Mouse (Mus musculus): ENCODE measurements at regions not wholly inside any gene's neighbourhood (a gene's known extent, or its start where the extent isn't known, plus 50 kb on each side); places are given as distances from the start of the nearest gene placed in this dataset.
A peak's percentile ranks its signal among the peaks of the same experiment; 100 is the strongest.

- peak; percentile 67; the same call in 1 of the 2 replicates for ATAC-seq (ENCODE audit: low TSS enrichment)
These were observed 341.0 kb downstream of the Gabrg1 start for GRCm38 (mm10) chr5:70501385-70501784.

- peak; percentile 77 for ATAC-seq (ENCODE audit: low TSS enrichment)
These were observed 366.3 kb downstream of the Gabrg1 start for GRCm38 (mm10) chr5:70476076-70476475.

DNA sequence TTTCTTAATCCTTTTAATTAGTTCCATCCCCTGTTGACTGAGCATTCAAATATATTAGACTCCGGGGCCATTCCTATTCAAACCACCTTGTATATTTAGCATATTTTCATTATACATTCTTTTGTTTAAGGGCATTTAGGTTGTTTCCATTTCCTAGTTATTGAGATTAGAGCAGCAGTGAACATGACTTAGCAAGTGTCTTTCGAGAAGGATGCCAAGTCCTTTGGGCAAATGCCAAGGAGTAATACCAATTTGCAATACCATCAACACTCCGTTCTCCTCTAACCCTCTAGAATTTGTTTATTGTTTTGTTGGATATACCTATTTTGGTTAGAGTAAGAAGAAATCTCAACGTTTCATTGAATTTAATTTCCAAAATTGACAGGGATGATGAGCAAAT is 407.8 kb downstream of the Gabrg1 start:
- ATAC-seq (ENCODE audit: low TSS enrichment): no peak

DNA sequence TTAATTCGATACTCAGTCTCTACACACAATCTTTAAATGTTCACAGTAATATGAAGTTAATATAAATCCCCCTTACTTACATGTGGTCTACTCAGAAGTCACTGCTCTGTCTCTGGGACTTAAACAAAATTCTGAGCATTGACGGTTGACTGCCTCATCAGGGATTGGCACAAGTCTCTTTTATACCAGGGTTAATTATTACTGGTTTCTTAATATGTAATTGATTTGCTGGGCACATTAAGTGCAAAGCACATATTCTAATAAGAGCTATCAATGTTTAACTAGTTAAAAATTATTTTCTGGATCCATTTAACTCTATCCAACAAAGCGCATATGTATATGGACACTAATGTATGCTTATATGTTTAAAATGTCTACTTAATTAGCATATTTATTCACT is 441.9 kb downstream of the Gabrg1 start:
- ATAC-seq (ENCODE audit: low TSS enrichment): no peak

DNA sequence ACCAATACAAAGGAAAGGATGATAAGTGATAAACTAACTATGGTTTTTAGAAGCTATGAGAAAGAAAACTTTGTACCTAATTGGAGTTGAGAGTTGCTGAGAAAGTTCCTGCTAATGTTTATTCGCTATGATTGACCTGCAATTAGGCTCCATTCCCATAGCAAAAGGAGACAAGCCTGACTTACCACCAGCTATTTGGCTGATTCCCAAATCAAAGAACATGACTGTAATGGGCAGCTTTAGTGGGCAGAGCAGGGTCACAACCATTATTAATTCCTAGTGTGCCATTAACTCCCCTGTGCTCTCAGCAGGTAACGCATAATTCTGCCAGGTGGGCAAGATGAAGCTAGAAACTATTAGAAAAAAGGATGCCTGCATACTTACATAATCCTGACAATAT is 452.5 kb downstream of the Gabrg1 start:
- ATAC-seq (ENCODE audit: low TSS enrichment): no peak

DNA sequence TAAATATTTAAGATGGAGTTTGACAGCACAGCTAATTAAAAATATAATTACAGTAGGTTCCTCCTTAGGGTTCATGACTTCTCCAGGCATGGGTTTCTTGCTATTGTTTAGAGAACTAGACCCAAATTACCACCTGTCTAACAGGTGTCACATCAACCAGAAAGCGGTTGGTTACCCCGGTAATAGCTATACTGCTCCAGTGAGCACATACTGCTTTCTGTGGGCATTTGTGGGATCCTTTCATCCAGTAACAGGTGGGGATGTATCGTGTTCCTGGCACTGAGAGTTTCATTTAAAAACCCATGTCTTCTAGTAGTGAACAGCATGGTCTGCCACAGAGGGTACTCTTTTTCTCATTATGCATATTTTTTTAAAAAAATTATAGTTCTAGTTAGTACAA is 455.1 kb downstream of the Gabrg1 start:
- no peak for ATAC-seq (ENCODE audit: low TSS enrichment)

Measured in frontal cortex, adult (tissue).